Mouse (Mus musculus) frontal cortex, adult 2 months (tissue): ENCODE results near the gene S100a8. TPM values are rescaled to one million over a fixed set of nuclear protein-coding genes. Genes with fewer than 3 reads are reported as not detected.

Experiments used
- DNase-seq, 2 experiments: peaks; one replicate each; pipeline ENCODE4 v3.0.0; 2022; ENCODE audit warnings: low spot score in 1 of 2; ENCODE audit errors: extremely low spot score in 1 of 2
- polyA plus RNA-seq: library from polyadenylated mRNA; depleted of rRNA; stranded (reverse); fragments of >200 nt; gene quantifications from 2 replicates; pipeline ENCODE4 v1.2.3, GENCODE M21; 2012; rRNA removed

Gene S100a8
- polyA plus RNA-seq, 1 experiment: 1.9 TPM

DNA sequence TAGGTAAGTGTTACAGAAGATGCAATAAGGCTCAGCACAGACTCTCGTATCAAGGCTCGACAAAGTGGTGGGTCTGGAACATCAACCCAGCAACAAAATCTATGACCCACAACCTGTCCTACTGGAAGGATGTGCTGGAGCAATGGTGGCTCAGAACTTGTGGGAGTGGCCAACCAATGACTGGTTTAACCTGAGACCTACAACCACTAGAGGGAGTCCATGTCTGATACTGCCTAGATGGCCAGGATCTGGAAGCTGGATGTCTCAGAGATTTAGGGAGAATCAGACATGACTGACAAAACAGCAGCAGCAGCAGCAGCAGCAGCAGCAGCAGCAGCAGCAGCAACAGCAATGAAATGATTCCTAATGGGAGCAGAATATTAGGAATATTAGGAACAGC is 4.6 kb upstream of the S100a8 start:
- DNase-seq: no peak

DNA sequence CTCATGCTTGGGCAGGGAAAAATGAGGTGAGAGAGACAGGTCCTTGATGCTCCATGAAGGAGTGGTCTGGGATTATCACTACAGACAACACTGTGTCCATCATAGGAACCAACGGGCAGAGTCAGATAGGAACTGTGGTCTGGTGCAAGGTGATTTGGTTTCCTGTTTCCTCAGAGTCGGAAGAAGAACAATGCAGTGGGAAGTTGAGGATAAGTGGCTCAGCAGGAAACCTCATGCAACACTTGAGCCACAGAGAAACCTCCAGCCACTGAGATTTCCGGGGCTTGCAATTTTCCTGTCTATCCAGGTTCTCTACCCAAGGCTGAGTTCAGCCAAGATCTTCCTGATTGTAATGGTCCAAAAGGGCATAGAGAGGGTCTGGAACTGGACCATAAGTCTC is 9.9 kb downstream of the S100a8 start:
- DNase-seq: no peak

- DNase-seq: no peak
Observed at GRCm38 (mm10) chr3:90683929-90684328, 15.2 kb downstream of the S100a8 start.

GRCm38 (mm10) chr3:90686835-90687234 is 18.1 kb downstream of the S100a8 start:
- no peak for DNase-seq

DNA sequence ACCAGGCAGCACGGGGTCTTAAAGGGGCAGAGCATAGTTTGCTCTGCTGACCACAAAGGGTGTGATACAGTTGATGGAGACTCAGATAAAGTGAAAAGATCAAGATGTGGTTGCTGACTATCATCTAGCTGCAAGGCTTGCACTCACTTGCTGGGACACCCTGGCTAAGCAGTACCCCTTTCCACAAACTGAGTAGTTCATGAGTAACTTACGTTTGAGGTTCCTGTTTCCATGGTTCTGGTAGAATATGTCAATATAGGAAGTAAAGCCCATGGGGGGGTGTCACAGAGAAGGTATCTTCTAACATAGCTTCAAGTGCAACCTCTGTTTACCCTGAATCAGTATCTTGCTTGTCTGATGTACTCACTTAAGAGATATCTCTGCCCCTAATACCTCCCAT is 24.7 kb downstream of the S100a8 start:
- DNase-seq: no peak

- DNase-seq: no peak
Observed at GRCm38 (mm10) chr3:90695613-90696012, 26.8 kb downstream of the S100a8 start, which contains the start of gene S100a9. S100a9 (minus strand) TSS chr3:90695721.

DNA sequence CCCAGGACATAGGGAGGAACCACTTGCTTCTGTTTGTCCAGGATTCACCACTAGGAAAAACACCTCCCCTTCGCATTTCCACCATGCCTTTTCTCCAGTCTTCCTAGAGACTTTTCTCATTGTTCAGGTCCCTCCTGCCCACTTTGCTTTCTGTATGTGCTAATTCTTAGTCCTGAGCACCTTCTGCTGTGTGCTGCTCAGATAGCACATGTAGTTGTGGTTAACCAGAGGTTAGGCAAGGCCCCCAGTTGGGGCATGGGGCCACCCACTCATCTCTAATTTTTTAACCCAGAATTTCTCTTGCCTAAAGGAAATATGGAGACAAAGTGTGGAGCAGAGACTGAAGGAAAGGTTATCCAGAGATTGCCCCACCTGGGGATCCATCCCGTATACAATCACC is 33.5 kb downstream of the S100a8 start:
- no peak for DNase-seq

- DNase-seq: peak in 1 of 2 experiments; percentile 62
Observed at GRCm38 (mm10) chr3:90708523-90709202, 39.9 kb downstream of the S100a8 start.

DNA sequence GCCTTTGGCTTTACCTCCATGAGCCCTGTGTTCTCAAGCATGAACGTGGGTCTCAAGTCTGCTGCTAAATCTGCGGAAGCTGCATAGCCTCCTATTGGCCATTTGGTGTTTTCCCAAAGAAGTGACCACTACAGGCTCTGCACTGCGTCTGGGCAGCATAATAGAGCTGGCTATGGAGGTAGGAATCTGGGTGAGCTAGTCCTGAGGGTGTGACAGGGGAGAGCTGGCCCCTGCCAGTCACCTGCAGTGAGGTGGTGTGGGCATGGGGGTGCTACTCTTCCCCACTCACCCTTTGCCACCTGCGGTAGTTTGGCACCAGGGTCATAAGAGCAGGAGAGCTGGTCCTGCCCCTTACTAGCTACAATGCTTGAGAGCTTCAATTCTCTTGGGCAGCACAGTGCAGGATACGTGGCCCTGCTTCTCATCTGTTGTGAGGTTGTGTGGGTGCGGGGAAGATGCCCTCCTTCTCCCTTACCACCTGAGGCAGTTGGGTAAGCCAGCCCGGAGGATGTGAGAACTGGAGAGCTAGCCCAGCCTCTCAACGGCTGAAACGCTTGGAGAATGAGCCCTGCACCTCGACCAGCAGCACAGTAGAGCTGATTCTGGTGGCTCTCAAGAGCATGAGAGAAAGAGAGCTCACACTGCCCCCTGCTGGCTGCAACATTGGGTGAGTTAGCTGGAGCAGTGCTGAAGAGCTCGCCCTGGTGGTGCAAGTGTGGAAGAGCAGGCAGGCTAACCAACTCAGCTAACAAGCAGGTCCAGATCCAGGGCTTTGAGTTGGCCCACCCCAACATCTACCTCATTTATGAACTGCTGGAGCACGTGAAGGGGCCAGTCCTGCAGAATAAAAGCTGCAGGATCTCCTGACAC is 41.0 kb downstream of the S100a8 start:
- DNase-seq: peak; percentile 55 to 95

Other genes with a start within 250 kb of the S100a8 start
- gene Ints3, start 235.4 kb upstream of the S100a8 start, polyA plus RNA-seq: 44.3 and 49.0 TPM in 2 replicates
- gene Npr1, start 203.1 kb upstream of the S100a8 start, polyA plus RNA-seq: 24.0 and 27.2 TPM in 2 replicates
- gene Ilf2, start 192.9 kb upstream of the S100a8 start, polyA plus RNA-seq: 84.3 and 89.2 TPM in 2 replicates
- 76.1 and 78.7 TPM in 2 replicates for gene Snapin, start 177.9 kb upstream of the S100a8 start, polyA plus RNA-seq
- gene Chtop, start 159.5 kb upstream of the S100a8 start, polyA plus RNA-seq: 136 and 140 TPM in 2 replicates
- 307 and 323 TPM in 2 replicates for gene S100a1, start 154.6 kb upstream of the S100a8 start, polyA plus RNA-seq
- gene S100a13, start 154.5 kb upstream of the S100a8 start, polyA plus RNA-seq: 62.0 and 66.7 TPM in 2 replicates
- gene S100a14, start 142.1 kb upstream of the S100a8 start, polyA plus RNA-seq: not detected in 2 replicates
- 119 and 133 TPM in 2 replicates for gene S100a16, start 131.7 kb upstream of the S100a8 start, polyA plus RNA-seq
- 2.7 and 3.4 TPM in 2 replicates for gene S100a3, start 108.4 kb upstream of the S100a8 start, polyA plus RNA-seq
- gene S100a2, start 78.7 kb upstream of the S100a8 start, polyA plus RNA-seq: not detected in 2 replicates
- gene Gm42674, start 67.1 kb upstream of the S100a8 start, polyA plus RNA-seq: not detected in 2 replicates
- gene S100a4, start 65.2 kb upstream of the S100a8 start, polyA plus RNA-seq: 13.9 and 14.5 TPM in 2 replicates
- gene S100a5, start 60.5 kb upstream of the S100a8 start, polyA plus RNA-seq: 186 and 213 TPM in 2 replicates
- 50.6 and 60.9 TPM in 2 replicates for gene S100a6, start 56.1 kb upstream of the S100a8 start, polyA plus RNA-seq
- 0.70 and 0.76 TPM in 2 replicates for gene S100a7a, start 15.0 kb upstream of the S100a8 start, polyA plus RNA-seq
- 2.0 and 6.7 TPM in 2 replicates for gene S100a9, start 26.7 kb downstream of the S100a8 start, polyA plus RNA-seq
- gene Pglyrp4, start 57.9 kb downstream of the S100a8 start, polyA plus RNA-seq: not detected in 2 replicates
- gene Gm5849, start 108.9 kb downstream of the S100a8 start, polyA plus RNA-seq: not detected in 2 replicates